Mouse (Mus musculus): ENCODE measurements around the gene Gpalpp1.

- TF ChIP-seq CTCF (IDR thresholded peaks at IDR 0.05; ENCODE audit: extremely low read depth, insufficient read length, insufficient replicate concordance, low read depth, low read length) (no peak), POLR2A (IDR thresholded peaks at IDR 0.05; ENCODE audit: low read depth, low read length) (no peak)
Observed at GRCm38 (mm10) chr14:76076602-76077001, 34.0 kb downstream of the Gpalpp1 start.
